Mouse (Mus musculus): ENCODE data around the gene Fam131b.

Gene Fam131b

GRCm38 (mm10) chr6:42328757-42329156 is 4.3 kb upstream of the Fam131b start:
- no peak for DNase-seq (ENCODE audit: low read depth)

GRCm38 (mm10) chr6:42326509-42326908 is 2.1 kb upstream of the Fam131b start:
- no peak for DNase-seq (ENCODE audit: low read depth)

- peak; percentile 88 for DNase-seq (ENCODE audit: low read depth)
Observed at GRCm38 (mm10) chr6:42325268-42325609, 796 bp upstream of the Fam131b start.

- no peak for DNase-seq (ENCODE audit: low read depth)
Observed at GRCm38 (mm10) chr6:42324067-42324481, 369 bp downstream of the Fam131b start.

- no peak for DNase-seq (ENCODE audit: low read depth)
Observed at GRCm38 (mm10) chr6:42323371-42324066, 924 bp downstream of the Fam131b start.

DNA sequence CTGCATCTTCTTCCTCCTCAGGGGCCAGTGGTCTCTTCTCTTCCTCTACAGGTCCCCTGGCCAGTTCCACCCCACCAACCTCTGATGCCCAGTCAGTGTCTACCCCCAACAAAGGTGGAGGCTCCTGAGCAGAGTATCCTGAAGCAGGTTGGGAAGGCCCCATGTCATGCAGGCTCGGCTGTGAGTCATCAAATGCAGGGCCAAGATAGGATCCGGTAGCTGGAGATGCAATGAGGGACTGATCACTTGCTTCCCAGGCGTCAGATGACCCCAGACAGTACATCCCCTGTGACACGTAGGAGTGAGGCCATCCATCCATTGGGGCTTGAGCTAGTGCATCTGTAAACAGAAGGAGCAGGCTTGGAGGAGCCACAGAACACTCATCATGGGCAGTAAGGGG is 6.2 kb downstream of the Fam131b start:
- DNase-seq (ENCODE audit: low read depth) = no peak

- no peak for DNase-seq (ENCODE audit: low read depth)
Observed at GRCm38 (mm10) chr6:42310427-42311053, 13.9 kb downstream of the Fam131b start.

DNA sequence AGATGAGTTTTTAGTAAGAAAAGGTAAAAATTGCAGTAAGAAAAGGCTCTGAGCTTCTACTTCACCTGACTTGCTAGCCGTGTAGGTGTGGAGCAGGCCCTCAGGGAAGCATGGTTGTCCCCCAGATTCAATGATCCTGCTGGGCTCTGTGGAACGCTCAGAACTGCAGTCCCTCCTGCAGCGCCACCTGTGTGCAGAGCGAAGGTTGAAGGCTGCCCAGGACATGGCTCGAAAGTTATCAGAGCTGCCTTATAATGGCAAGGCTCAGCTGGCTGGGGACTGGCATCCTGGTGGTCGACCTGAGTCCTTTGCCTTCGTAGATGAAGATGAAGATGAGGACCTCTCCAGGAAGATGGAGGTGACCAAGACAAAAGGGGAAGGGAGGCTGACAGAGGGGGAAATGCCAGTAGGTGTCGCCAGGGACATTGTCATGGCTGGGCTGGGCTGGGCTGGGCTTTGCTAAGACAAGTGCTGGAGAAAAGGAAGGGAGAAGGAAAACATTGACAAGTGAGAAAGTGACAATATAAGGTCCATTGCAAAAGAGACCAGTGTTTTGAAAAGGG is 14.5 kb downstream of the Fam131b start:
- DNase-seq (ENCODE audit: low read depth) = no peak

- no peak for DNase-seq (ENCODE audit: low read depth)
Observed at GRCm38 (mm10) chr6:42299362-42299761, 25.1 kb downstream of the Fam131b start.

DNA sequence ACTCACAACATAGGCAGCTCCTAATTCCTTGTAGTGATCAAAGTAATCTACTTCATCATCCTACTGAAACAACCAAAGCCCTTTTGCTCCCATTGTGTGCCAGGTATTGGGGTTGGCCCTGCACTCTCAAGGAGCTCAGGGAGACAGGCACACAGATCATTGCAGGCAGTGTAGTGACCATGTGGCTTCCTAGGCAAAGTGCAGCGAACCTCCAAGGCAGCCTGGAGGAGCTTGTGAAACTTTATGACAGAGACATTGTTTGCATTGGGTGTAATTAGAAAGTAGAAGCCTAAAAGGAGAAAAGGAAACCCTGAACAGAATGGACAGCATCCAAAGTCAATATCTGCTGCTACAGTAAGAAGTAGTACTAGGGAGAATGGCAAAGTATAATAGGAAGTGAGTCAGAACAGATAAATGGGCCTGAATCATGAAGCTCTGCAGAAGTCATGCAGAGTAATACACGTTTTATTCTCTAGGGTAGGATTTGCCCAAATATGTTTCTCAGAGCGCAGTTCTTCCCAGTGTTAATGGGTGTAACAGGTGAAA is 28.8 kb downstream of the Fam131b start:
- DNase-seq (ENCODE audit: low read depth) = no peak

DNA sequence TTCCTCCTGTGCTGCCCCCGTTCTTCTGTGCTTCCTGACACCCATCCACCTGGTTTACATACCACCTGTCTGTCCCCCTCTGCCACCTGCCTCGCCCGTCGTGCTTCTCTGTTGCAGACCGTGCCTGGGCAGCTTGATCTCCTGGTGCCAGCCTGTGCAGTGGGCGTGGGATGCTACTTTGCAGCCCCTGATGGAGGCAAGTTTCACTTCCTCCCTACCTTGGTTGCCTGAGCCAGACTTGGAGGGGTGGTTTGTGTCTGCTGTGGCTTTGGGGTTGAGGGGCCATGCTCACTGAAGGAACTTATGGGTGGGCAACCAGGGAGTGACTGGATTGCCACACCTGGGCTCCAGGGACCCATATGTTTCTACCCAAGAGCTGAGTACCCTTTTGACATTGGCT is 31.1 kb downstream of the Fam131b start:
- no peak for DNase-seq (ENCODE audit: low read depth)

DNA sequence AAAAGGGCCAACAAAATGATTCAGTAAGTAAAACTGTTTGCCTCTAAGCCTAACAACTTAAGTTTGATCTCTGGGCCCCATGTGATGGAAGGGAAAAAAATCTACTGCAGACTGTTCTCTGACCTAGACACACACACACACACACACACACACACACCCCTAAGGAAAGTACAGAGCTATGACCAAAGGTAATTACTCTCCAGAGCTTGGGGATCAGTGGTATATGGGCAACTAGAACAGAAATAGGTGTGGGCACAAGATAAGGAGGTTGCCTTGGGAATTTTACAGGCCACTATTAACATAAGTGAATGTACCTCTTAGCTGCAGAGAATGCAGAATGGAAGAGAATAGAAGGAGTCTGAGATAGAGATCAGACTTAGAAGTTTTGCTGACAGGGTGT is 36.9 kb downstream of the Fam131b start:
- no peak for DNase-seq (ENCODE audit: low read depth)

GRCm38 (mm10) chr6:42286448-42286847 is 38.0 kb downstream of the Fam131b start, which contains the start of gene Clcn1:
Gene Clcn1, plus strand, starts transcription at chr6:42286685.
- DNase-seq (ENCODE audit: low read depth) = no peak

DNA sequence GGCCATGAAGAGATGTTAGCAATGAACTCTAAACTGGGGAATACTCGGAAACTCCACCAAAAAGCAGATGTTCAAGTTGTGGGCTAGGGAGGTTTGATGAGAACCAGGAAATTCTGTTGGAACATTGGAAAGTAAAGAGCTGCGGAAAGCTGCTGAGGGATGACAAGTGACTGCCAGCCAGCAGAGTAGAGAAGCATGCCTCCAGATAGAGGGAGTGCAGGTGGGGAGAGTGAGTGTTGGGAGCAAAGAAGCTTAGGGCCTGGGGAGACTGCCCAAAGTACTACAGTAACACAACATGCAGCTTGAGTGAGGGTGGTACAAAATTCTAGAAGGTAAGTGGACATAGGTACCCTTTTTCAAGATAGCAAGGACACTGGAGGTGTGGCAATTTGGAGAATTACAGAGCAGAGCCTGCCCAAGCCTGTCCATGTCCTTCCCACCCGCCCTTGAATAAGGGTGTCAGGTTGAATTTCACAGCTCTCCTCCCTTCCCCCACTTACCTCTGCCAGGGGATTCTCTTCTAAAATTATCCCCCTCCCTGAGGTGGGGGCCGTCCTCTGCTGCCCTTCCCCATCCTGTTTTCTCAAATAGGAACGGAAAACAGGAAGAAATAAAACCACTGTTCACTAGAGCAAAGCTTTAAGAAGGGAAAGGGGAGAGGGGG is 41.4 kb downstream of the Fam131b start:
- no peak for DNase-seq (ENCODE audit: low read depth)

GRCm38 (mm10) chr6:42276151-42276550 is 48.3 kb downstream of the Fam131b start:
- no peak for DNase-seq (ENCODE audit: low read depth)

DNA sequence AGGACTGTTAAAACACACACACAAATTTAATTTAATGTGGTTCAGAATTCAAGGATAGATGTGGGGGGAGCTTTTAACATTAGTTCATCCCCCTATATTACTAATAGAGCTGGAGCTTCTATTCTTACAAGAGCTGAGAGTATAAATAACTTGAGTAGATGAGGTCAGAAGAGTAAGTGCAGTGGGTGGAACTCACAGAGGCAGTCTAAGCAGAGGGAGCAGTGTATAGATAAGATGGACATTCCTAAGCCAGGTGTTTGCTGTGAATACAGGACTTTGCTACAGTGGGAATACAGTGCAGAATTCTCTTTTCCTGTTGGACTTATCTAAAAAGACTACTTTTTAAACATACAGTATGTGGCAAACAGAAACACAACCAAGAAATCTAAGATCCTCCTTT is 53.6 kb downstream of the Fam131b start:
- DNase-seq (ENCODE audit: low read depth) = no peak

DNA sequence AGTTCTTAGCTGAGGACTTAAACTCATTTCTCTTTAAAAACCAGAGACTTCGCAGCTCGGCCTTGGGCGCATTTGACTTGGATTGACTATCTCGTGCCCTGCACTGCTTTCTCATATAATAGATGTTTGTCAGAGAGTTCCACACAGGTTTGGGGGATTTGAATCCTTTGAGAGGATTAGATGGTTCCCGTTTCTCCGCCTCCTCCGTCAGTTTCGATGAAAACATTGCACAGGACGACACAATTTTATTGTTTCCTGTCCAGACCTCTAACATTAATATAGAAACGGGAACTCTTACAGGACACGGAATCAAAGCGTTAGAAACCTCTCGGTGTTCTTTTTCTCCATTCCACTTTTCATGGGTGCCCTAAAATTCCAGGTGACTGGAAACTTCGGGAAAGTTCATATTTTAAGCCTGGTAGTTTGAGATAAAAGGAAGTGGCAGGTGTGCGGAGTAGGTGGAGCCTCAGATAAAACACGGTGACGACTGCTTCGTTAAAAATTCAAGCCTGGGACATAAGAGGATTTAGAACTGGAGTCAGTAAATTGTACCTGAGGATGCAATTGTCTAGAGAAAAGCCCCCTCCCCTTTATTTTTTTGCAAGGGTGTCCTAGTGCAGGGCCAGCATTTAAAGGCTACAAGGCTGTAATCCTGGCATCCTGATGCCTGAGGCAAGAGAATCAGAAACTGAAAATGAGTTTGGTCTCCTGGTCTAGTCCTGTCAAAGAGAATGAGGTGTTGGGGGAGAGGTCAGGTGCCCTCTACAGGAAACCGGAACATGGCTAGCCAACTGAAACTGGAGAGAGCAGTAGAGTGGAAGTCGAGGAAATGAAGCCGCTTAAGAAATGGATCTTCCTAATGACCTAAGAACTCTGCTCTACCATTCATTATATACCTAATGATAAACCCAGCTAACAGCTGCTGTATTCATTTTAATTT is 58.8 kb downstream of the Fam131b start:
- DNase-seq (ENCODE audit: low read depth) = peak; percentile 68
